Mouse (Mus musculus): Measurements from ENCODE around the gene Dr1.
"Not testable (repeated sequence)": the region's sequence is repeated elsewhere in the genome, so short reads cannot be mapped to it uniquely, and the experiment has no call there.

Gene Dr1

DNA sequence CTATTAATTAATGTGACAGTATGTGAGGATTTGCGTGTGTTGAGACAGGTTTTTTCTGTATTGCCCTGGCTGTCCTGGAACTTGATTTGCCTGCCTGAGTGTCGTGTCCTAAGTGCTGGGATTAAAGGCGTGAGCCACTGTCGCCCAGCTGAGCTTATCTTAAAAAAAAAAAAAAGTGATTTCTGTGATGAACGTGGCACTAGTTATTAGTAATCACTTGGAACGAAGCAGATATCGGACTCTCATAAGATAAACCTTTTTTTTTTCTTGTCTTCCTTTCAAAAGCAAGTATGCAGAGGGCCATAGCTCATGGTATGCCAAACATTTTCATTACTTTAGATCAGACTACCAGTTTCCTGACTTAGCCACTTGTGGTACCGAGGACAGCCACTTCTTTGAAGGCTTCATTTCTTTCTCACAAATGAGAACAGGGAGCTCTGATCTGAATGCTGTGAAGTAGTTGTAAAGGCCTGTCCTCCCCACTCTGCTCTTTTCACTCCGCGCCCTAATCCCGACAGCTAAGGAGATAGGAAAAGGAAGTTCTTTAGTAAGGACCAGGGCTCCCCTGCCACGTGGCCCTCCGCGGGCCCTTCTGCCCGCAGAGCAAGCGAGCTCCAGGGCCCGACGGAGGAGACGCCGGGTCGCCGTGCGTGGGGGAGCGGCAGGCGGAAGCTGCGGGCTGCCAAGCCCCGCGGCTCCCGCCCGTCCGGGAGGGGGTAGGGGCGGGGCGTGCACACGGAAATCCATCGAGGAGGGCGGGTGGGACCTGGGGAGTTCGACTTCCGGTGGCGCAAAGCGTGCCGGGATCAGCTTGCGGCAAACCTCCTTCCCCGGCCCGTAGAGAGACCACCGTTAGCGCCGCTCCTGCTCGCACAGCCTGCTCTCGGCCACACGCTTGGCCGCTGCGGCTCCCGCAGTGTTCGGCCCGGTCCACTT lies at the start of gene Dr1:
Gene Dr1, plus strand, starts transcription at position 771 of the 936 bp plus-strand sequence.
- peak; percentile 91 for DNase-seq (ENCODE audit: low read depth)

DNA sequence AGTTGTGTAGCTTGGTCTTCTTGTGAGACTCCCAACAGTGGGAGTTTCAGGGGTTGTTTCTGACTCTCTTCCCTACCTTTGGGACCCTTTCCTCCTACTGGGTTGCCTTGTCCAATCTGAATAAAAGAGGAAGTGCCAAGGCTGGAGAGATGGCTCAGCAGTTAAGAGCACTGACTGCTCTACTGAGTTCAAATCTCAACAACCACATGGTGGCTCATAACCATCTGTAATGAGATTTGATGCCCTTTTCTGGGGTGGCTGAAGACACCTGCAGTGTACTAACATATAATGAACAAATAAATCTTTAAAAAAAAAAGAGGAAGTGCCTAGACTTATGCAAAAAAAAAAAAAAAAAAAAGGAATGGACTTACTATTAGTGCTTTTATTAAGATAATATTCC lies 44.6 kb upstream of the Dr1 start:
- DNase-seq (ENCODE audit: low read depth) = no peak

DNA sequence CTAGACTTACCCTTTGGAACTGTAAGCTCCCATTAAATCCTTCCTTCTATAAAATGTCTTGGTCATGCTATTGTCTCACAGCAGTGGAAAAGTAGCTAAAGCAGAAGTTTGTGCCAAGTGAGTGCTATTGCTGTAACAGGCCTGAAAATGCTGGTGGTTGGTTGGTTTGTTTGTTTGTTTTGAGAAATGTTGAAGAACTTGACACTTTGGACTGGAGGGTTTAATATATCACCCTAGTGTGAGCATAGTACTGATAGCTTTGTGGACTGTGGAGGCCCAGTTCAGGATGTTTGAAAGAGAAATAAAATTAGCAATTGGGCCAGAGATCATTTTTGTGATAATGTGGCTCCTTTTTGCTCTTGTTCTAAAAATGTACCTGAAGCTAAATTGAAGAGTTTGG lies 42.5 kb upstream of the Dr1 start:
- DNase-seq (ENCODE audit: low read depth) = no peak

DNA sequence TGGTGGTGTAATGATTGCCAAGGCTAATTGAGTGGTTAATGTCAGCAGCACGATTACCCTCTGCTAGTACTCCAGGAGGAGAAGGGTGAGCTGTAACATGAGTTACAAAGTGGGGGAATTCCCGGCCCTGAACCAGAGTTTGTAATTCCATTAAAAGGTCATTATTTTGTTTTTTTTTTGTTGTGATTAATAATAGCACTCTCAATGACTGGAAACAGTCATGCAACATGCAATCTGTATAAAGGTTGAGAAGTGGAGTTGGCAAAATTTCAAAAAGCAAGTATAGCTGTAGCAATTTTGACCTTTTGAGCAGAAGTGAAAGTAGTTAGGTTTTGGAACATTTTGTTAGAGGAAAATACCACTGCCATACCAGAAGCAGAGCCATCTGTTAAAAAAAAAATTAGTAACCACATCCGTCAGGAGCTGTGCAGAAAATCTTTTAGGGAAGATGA lies 22.4 kb upstream of the Dr1 start:
- DNase-seq (ENCODE audit: low read depth) = no peak

DNA sequence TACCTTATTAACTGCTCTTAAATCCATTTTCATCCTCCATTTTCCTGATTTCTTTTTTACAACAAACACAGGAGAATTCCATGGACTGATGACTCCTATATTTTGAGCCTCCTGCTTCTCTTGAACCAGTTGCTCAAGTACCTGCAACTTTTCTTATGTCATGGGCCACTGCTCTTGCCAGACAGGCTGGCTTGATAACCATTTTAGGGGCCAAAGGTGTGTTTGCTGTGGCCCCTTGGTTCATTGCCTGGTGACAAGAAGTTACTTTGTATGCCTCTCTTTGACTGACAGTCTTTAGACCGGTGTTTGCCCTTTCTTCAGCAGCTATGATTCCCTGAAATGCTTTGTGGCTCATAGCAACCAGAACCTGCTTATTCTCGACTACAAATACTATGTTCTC lies 18.7 kb upstream of the Dr1 start:
- no peak for DNase-seq (ENCODE audit: low read depth)

DNA sequence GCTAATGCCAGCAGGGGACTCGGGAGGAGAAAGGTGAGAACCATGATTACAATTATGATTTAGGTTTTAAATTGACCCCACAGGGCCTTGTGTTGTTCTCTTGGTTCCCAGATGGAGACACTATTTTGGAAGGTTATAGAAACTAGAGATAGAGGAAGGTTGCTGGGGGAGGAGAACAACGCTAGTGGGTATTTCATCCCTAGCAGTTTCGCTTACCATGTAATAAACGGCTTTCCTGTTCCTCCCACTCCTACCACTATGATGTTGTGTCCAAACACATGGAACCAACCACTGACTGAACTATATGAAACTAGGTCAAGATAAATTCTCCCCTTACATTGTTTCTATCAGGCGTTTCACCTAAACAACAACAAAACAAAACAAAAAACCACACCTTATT lies 13.4 kb upstream of the Dr1 start:
- no peak for DNase-seq (ENCODE audit: low read depth)

DNA sequence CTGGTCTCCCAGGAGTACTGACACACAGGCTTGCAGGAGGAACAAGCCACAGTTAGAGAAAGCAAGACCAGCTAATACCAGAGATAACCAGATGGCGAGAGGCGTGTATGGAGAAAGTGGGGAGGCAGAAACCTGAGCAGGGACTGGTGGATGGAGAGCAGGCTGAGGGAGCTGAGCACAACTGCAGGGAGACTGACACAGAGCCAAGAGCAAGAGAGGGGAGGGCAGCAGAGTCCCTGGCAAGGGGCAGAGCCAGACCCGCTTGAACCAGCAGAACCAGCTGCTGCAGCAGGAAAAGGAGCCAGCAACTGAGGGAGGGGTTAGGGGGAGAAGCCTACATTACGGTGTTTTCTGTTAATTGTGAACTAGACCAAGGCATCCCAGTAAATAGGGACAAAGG lies 6.0 kb upstream of the Dr1 start:
- no peak for DNase-seq (ENCODE audit: low read depth)

DNA sequence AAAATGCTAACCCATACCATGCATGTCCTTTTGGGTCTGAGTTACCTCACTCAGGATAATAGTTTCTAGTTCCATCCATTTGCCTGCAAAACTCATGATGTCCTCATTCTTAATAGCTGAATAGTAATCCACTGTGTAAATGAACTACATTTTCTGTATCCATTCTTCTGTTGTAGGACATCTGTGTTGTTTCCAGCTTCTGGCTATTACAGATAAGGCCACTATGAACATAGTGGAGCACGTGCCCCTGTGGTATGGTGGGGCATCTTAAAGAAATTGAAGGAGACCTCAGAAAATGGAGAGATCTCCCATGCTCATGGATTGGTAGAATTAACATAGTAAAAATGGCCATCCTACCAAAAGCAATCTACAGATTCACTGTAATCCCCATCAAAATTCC lies 4.9 kb upstream of the Dr1 start:
- not testable (repeated sequence) for DNase-seq (ENCODE audit: low read depth)

DNA sequence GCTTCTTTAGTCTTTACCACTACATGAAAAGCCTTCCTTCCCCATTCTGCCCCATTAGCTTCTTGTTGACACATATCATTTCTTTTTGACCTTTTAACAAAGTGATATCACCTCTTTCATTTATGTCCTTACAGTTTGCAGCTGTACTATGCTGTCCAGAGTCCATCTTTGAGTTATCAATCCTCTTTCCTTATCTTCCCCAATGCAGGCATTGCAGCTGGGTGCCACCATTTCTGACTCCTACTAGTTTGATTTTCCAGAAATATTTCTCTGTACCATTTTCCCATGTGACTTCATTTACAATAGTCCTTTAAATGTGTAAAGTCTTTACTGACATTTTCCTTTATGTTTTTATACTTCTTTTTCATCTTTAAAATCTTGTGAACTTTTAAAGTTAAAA lies 1.7 kb upstream of the Dr1 start:
- no peak for DNase-seq (ENCODE audit: low read depth)

DNA sequence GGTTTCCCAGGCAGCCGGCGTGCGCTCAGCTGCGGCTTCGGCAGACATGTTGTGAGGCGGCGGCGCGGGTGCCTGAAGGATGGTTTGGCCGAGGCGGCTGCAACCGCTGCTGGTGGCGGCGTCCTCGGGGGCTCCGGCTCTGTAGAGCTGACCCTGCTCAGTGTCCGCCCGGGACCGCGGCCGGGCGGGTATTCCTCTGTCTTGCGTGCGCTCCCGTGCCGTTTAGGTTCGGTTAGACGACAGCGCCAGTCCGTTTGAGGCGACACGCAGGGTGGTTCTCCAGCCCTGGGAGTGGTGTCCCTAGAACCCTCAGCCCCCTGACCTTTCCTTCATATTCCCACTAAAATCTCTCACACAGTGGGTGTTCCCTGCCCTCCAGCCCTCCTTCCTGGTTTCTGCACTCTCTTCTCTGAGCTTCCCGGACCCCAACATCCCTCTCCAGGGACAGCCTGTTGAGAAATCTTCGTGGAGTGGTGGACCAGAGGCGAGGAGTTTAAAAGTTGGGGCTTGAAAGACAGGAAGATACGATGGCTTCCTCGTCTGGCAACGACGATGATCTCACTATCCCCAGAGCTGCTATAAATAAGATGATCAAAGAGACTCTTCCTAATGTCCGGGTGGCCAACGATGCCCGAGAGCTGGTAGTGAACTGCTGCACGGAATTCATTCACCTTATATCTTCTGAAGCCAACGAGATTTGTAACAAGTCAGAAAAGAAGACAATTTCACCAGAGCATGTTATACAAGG lies 540 bp downstream of the Dr1 start:
- no peak for DNase-seq (ENCODE audit: low read depth)

DNA sequence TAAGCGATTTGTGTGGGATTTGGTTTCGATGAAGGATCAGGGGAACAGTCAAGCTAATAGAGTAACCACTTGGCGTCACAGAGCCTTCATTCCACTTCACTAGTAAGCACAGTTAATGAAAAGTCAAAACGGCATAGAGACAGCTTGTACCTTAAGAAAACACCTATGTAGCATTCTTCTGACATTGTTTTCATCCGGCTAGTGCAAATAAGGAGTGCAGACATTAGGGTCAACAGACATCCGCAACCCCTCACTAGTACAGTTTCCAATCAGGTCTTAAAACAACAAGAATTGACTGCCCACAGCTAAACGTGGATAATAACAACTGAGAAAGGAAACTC lies 1.1 kb downstream of the Dr1 start:
- DNase-seq (ENCODE audit: low read depth) = peak; percentile 32

DNA sequence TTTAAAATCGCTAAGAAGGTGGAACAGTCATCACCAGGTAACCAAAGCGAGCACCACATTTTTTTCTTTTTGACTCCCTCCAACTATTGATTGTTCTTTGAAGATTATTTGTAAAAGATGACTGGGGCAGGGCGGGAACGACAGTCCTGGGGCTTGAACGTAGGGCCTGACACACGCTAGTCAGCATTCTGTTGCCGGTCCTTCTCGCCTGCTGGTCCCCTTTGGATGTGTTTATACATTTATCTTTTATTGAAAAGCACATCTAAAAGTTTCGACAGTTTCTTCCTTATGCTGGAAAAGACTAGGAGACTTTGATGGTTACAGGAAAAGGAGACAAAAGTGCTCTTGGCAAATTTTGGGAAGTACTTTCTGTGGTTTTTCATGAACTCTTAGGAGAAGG lies 1.7 kb downstream of the Dr1 start:
- DNase-seq (ENCODE audit: low read depth) = no peak

DNA sequence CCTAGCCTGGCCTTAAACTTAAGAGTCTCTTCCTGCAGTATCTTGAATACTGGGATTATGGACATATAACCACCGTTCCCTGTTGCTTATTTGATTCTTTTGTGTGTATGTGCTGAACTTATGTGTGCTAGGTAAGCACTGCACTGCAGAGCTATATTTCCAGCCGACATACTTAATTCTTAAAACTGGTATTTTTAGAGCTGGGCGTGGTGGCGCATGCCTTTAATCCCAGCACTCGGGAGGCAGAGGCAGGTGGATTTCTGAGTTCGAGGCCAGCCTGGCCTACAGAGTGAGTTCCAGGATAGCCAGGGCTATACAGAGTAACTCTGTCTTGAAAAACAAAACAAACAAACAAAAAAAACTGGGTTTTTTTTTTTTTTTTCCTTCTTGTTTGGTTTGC lies 2.6 kb downstream of the Dr1 start:
- not testable (repeated sequence) for DNase-seq (ENCODE audit: low read depth)

DNA sequence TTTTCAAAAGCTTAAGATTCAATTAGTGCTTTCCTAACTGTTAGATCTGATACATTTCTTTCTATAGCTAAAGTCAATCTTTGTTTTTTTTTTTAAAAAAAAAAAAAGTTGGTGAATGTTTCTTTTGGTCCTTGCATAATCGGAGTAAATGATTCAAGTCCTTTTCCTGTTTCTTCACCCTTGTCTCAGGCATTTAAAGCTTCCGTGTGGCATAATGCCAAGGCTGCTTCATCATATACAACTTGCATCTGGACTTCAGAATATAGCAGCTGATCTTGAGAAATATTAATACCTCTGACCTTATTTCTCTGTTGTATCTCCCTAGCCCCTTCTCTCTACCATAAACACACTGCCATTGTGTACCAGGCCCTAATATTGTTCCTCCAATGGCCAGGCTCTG lies 18.3 kb downstream of the Dr1 start:
- no peak for DNase-seq (ENCODE audit: low read depth)

DNA sequence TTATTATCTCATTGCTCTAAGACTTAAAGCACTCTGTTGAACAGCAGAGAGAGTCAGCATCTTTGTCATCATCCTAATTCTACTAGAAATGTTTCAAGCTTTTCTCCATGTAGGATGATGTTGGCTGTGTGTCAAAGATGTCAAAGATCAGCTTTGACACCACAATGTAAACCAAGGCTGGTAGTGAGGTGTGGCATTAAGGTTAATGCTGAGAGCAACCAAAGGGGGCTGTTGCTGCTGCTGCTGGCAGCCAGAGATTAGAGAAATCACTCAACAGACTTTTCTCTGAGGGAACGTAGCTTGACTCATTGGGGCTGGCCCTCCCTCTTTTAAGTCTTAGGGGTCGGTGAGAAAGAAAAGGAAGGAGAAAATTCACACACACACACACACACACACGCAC lies 32.9 kb downstream of the Dr1 start:
- no peak for DNase-seq (ENCODE audit: low read depth)

DNA sequence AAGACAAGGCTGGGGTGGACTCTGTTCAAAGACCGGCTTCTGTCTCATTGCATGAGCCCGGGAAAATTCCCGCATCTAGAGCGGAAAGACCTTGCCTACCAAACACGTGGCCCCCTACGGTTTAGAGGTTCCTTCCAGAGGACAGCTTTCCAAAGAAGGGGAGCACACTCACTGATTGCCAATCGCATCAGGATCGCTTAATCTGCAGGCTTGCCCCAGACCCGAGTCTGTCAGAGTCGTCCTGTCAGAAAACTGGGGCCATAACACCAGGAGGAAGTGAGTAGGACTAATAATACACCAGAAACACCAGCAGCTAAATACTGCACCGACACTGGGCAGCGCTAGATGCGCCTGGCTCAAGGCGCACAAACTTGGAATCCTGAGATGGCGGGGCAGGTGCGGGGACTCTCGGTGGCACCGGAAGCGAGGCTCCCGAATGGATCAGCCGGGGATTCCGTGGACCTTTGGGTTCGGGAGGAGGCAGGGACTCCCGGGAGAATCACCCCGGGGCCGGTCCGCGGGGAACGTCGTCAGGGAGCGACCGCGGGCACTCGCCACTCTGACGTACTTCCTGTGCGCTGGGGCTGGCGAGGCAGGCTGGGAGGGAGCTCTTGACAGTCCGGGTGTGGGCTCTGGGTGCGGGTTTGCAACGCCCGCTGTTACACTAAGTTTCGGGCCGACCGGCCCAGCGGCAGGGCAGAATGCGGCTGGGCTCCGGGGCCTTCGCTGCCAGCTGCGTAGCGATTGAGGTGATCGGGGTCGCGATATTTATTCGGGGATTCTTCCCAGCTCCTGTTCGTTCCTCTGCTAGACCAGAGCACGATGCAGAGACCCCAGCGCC lies 43.7 kb downstream of the Dr1 start, which contains the start of gene Pigg:
Gene Pigg, plus strand, starts transcription at position 386 of the 841 bp plus-strand sequence.
- DNase-seq (ENCODE audit: low read depth) = peak; percentile 76

DNA sequence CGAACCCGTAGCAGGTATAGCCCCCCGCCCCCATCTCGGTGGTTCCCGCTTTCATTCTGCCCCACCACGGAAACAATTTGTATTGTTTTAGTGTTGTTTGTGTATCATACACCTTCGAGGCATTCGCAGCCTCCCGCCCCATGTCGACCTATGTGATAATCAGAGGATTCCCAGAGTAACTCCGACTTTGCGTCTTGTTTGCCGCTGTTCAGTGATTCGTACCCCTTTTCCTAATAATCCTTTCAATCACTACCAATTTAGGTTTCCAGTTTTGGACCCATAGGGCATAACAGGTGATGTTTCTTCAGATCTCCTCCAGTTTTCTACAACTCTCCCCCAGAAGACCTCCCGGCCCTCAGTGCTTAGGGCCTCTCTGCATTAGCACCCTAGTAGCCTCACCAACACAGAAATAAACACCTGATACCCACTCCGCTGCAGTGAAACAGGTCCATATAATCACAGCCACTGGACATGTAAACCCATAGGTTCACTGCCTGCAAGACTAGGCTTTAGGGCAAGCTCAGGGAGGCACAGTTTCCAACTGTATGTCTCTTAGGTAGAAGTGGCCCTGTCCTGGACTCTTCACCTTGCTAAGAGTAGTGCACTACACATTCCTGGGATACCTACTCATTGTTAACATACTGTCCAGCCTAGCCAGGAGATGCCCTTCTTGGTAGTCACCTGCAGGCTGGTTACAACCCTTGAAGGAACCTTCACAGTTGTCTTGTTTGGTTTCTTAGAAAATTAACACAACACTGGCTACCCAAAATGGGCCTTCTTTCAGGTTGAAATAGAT lies 44.6 kb downstream of the Dr1 start:
- peak; percentile 23 for DNase-seq (ENCODE audit: low read depth)

Measured in naive thymus-derived CD4-positive, alpha-beta T cell, adult 2 months (primary cell).